Mouse (Mus musculus) megakaryocyte, embryonic 14.5 days (primary cell): ENCODE data around the gene Tead1.

Source experiments
- FLI1 ChIP-seq: IDR thresholded peaks from 2 replicates; pipeline ENCODE4 v1.6.1; 2012; ENCODE audit warnings: low read length, inconsistent platforms, mixed read lengths
- GATA1 ChIP-seq: IDR thresholded peaks from 3 replicates; pipeline ENCODE4 v1.6.1; 2012; ENCODE audit warnings: mixed read lengths, low read length, inconsistent platforms, borderline replicate concordance

GRCm38 (mm10) chr7:112643866-112644543 is 35.1 kb upstream of the Tead1 start:
- TF ChIP-seq GATA1 (no peak), FLI1 (no peak)
